Mouse (Mus musculus): Measurements from ENCODE around the gene Tspan18. TPM values are rescaled to one million over a fixed set of nuclear protein-coding genes. Genes with fewer than 3 reads are reported as not detected.
A peak's percentile ranks its signal among the peaks of the same experiment; 100 is the strongest.

Tspan18 gene
- polyA plus RNA-seq, 1 experiment: 10.6 TPM

GRCm38 (mm10) chr2:93190771-93191487 is 143.4 kb downstream of the Tspan18 start:
- H3K4me3 ChIP-seq (ENCODE audit: extremely low read depth, insufficient read depth, insufficient read length): peak overlapping the region; percentile 31; the same call in 1 of the 2 replicates
- TF ChIP-seq CTCF (IDR thresholded peaks at IDR 0.05; ENCODE audit: extremely low read depth, insufficient read depth, insufficient read length, insufficient replicate concordance) (no peak), POLR2A (IDR thresholded peaks at IDR 0.05; ENCODE audit: low read depth, low read length) (peak; percentile 51)
- peak in 1 of 2 experiments; percentile 81 for DNase-seq (ENCODE audit: low read depth in 1 of 2, low spot score in 2 of 2)
- H3K4me1 ChIP-seq (ENCODE audit: control insufficient read depth, insufficient read depth, insufficient read length): peaks cover 53% of the 10 kb centered on the region
- H3K27ac ChIP-seq (ENCODE audit: insufficient read depth, low read length): peak overlapping the region; percentile 85
- H3K27me3 ChIP-seq (ENCODE audit: control insufficient read depth, insufficient read depth, low read length): no peaks in the 10 kb centered on the region
- H3K36me3 ChIP-seq (ENCODE audit: control insufficient read depth, insufficient read depth, low read length): no peaks in the 10 kb centered on the region
- 12% methylated on average over 9 of the region's 9 CpGs for WGBS

DNA sequence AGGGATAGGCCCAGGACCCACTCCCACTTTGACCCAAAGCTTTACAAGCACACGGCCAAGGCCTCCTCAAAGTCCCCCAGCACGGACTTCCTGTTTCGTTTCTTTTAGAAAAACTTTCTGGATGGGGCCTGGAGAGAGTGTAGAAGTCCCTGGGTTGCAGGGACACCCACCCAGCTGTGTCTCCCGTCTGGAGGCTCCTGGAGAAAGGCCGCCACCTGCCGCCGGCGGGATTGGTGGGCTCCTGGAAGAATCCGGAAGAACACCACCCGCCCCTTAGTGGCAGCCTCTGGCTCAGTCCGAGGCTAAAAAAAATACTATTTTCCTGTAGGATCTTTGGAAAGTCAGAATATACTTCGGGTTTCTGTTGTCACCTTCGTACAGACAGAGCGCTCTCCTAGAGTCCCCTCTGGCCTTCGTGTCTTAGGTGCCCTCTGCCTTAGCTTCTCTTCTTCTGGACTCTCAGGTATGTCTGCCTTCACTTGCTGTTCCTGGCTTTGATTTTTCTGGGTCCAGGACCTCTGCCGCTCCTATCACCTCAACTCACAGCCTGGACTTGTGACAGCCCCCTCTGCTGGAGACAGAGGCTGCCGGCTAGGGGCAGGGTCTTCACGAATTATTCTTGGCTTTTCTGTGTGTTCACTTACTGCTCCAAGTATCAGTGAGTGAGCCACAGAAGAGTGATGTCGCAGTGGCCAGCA is 145.4 kb downstream of the Tspan18 start:
- Histone ChIP-seq H3K27ac (ENCODE audit: insufficient read depth, low read length) (peak overlapping the region; percentile 85), H3K4me1 (ENCODE audit: control insufficient read depth, insufficient read depth, insufficient read length) (peaks cover 33% of the 10 kb centered on the region), H3K4me3 (ENCODE audit: extremely low read depth, insufficient read depth, insufficient read length) (peak overlapping the region; percentile 94), H3K36me3 (ENCODE audit: control insufficient read depth, insufficient read depth, low read length) (no peaks in the 10 kb centered on the region), H3K27me3 (ENCODE audit: control insufficient read depth, insufficient read depth, low read length) (no peaks in the 10 kb centered on the region)
- peak in 1 of 2 experiments; percentile 42 for DNase-seq (ENCODE audit: low read depth in 1 of 2, low spot score in 2 of 2)
- WGBS: 7% methylated on average over 19 of the region's 19 CpGs
- TF ChIP-seq CTCF (IDR thresholded peaks at IDR 0.05; ENCODE audit: extremely low read depth, insufficient read depth, insufficient read length, insufficient replicate concordance) (0 out of 2 replicates have a peak, but pooled peaks have one; percentile 20), POLR2A (IDR thresholded peaks at IDR 0.05; ENCODE audit: low read depth, low read length) (no peak)

DNA sequence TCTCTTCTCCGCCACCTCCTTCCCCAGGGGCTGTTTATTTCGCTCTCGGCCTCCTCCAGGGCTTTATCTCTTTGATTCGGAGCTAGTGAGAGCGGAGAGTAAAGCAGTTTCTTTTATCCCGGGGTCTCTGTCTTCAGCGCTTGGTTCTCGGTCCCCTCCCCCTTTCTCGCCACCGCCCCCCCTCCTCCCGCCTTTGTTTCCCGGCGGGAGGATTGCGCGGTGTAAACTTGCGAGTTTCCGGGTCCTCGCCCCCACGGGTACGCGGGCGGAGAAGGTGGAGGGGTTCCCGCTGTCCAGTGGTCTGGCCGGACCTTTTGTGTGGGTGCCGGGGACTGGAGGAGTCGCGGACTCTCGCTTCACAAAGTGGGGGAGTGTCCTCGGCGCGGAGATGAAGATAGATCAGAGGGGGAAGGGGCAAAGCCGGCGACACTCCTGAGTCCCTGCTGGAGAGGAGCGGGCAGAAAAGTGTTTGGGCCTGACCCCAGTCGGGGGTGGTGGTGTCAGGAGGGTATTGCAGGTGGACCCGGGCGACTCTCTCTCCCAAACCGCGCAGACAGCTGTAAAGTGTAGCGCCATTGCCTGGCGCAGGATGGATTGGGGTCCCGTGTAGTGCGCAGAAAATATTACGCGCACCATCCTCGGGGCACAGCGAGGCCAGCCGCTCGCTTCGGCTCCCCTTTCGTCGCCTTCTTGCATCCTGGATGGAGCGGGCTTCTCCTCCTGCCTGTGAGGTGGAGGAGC is 146.1 kb downstream of the Tspan18 start:
- peak overlapping the region; percentile 85 for H3K27ac ChIP-seq (ENCODE audit: insufficient read depth, low read length)
- no peaks in the 10 kb centered on the region for H3K36me3 ChIP-seq (ENCODE audit: control insufficient read depth, insufficient read depth, low read length)
- DNase-seq (ENCODE audit: low read depth in 1 of 2, low spot score in 2 of 2): peak in 1 of 2 experiments; percentile 36
- H3K27me3 ChIP-seq (ENCODE audit: control insufficient read depth, insufficient read depth, low read length): no peaks in the 10 kb centered on the region
- H3K4me1 ChIP-seq (ENCODE audit: control insufficient read depth, insufficient read depth, insufficient read length): peaks cover 26% of the 10 kb centered on the region; the same call in 1 of the 2 replicates
- WGBS: under 1% methylated on average over 53 of the region's 53 CpGs
- peak overlapping the region; percentile 94 for H3K4me3 ChIP-seq (ENCODE audit: extremely low read depth, insufficient read depth, insufficient read length)
- no peak for TF ChIP-seq CTCF (IDR thresholded peaks at IDR 0.05; ENCODE audit: extremely low read depth, insufficient read depth, insufficient read length, insufficient replicate concordance)
- no peak for TF ChIP-seq POLR2A (IDR thresholded peaks at IDR 0.05; ENCODE audit: low read depth, low read length)

DNA sequence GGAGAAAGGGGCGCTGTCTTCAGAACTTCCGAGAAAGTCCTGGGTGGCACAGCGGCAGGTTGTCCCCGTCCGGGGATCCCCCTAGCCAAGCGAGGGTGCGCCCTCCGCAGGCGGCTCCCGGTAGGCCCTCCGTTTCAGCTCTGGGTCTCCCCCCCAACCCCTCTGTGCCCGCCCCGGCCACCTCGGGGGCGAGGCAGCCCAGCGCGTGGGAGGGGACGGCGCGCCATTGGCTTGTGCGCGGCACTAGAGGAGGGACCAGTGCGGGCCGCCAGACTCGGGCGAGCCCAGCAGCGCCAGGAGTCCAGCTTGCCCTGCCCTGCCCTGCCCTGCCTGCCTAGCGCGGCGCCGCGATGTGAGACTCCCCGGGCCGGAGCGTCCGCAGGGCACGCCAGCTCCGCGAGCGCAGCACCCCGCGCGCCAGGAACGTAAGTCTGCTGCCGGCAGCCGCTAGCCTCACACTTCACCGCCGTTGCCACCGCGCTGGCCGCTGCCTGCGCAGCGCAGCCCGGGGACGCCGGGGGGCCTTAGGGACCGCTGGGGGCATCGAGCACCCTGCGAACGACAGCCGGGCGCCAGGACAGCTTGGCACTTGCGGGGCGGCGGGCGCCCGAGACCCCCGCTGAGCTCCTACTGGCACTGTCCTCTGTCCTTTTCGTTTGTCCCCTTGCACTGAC is 146.8 kb downstream of the Tspan18 start, which contains the start of gene Trp53i11:
Gene Trp53i11, plus strand, starts transcription at position 226 of the 674 bp plus-strand sequence.
- Histone ChIP-seq H3K27ac (ENCODE audit: insufficient read depth, low read length) (peak within 1 kb of the TSS; percentile 85), H3K27me3 (ENCODE audit: control insufficient read depth, insufficient read depth, low read length) (no peaks in the 10 kb centered on the region)
- TF ChIP-seq POLR2A (IDR thresholded peaks at IDR 0.05; ENCODE audit: low read depth, low read length) (peak; percentile 84), CTCF (IDR thresholded peaks at IDR 0.05; ENCODE audit: extremely low read depth, insufficient read depth, insufficient read length, insufficient replicate concordance) (peak; percentile 76)

DNA sequence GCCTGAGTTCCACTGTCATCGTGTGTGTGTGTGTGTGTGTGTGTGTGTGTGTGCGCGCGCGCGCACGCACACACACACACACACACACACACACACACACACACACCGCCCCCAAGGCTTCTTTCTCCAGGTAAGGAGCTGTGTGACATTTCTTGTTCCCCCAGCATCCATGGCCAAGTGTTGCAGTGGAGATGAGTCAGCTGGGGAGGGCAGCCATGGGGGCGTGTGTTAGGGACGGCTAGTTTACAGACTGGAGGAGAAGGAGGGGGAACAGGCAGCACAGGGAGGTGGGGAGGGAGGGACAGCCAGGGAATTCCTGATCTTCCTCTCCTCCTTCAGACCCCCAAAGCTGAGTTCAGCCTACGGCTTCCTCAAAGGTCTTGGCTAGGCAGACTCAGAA is 151.4 kb downstream of the Tspan18 start:
- Histone ChIP-seq H3K4me1 (ENCODE audit: control insufficient read depth, insufficient read depth, insufficient read length) (peaks cover 15% of the 10 kb centered on the region; the same call in 1 of the 2 replicates), H3K27me3 (ENCODE audit: control insufficient read depth, insufficient read depth, low read length) (no peaks in the 10 kb centered on the region), H3K27ac (ENCODE audit: insufficient read depth, low read length) (no peak overlapping the region), H3K4me3 (ENCODE audit: extremely low read depth, insufficient read depth, insufficient read length) (no peak overlapping the region), H3K36me3 (ENCODE audit: control insufficient read depth, insufficient read depth, low read length) (no peaks in the 10 kb centered on the region)
- TF ChIP-seq CTCF (IDR thresholded peaks at IDR 0.05; ENCODE audit: extremely low read depth, insufficient read depth, insufficient read length, insufficient replicate concordance) (no peak), POLR2A (IDR thresholded peaks at IDR 0.05; ENCODE audit: low read depth, low read length) (no peak)
- DNase-seq (ENCODE audit: low read depth in 1 of 2, low spot score in 2 of 2): no peak
- WGBS: 66% methylated on average over 7 of the region's 11 CpGs

More for the DNA sequence above, 146.8 kb downstream of the Tspan18 start, which contains the start of gene Trp53i11:
- Histone ChIP-seq H3K36me3 (ENCODE audit: control insufficient read depth, insufficient read depth, low read length) (no peaks in the 10 kb centered on the region), H3K4me3 (ENCODE audit: extremely low read depth, insufficient read depth, insufficient read length) (peak within 1 kb of the TSS; percentile 94), H3K4me1 (ENCODE audit: control insufficient read depth, insufficient read depth, insufficient read length) (peaks cover 23% of the 10 kb centered on the region; the same call in 1 of the 2 replicates)
- under 1% methylated on average over 66 of the region's 69 CpGs for WGBS
- DNase-seq (ENCODE audit: low read depth in 1 of 2, low spot score in 2 of 2): peak; percentile 79 to 97
